Mouse (Mus musculus) heart, adult 2 months (tissue): ENCODE measurements around the gene Tspan12.

ENCODE experiments used
- CTCF ChIP-seq: fragments of 200-600 bp; IDR thresholded peaks from 2 replicates; pipeline ENCODE4 v1.8.1; 2022; ENCODE audit warnings: antibody characterized with exemption, mild to moderate bottlenecking, moderate library complexity
- EP300 ChIP-seq: fragments of 200-500 bp; IDR thresholded peaks from 2 replicates; pipeline ENCODE4 v1.6.1; 2011; ENCODE audit warnings: low read depth, low read length, control low read depth; ENCODE audit not compliant: insufficient read depth
- POLR2A ChIP-seq: fragments of 200-500 bp; IDR thresholded peaks from 2 replicates; pipeline ENCODE4 v1.6.1; 2011; ENCODE audit warnings: mild to moderate bottlenecking, low read depth, low read length, control low read depth; ENCODE audit not compliant: insufficient read depth

- TF ChIP-seq POLR2A: no peak
- TF ChIP-seq CTCF: no peak
- no peak for TF ChIP-seq EP300
These were observed 61.7 kb downstream of the Tspan12 start for GRCm38 (mm10) chr6:21790550-21791086.
